Mouse (Mus musculus) intestine, embryonic 16.5 days (tissue): ENCODE measurements around the gene Nup153. TPM values are rescaled to one million over a fixed set of nuclear protein-coding genes. Genes with fewer than 3 reads are reported as not detected.

Experiments used
- ATAC-seq: fragments of 200-750 bp; cut with Nextera tagmentation; 2 replicates; pipeline ENCODE4 v1.8.0; 2017; ENCODE audit warnings: moderate TSS enrichment, moderate library complexity
- H3K27ac ChIP-seq: fragments of 300-500 bp; sonication (generic); 2 replicates; pipeline ENCODE4 v1.5.1; 2014; ENCODE audit warnings: mild to moderate bottlenecking, low read length
- H3K27me3 ChIP-seq: fragments of 300-500 bp; sonication (generic); replicated peaks from 2 replicates; pipeline ENCODE4 v1.6.1; 2014; ENCODE audit warnings: low read length, control low read depth, mixed read lengths; ENCODE audit not compliant: control insufficient read depth, insufficient read depth
- H3K36me3 ChIP-seq: fragments of 300-500 bp; sonication (generic); 2 replicates; pipeline ENCODE4 v1.6.1; 2014; ENCODE audit warnings: low read length, control low read depth; ENCODE audit not compliant: control insufficient read depth, insufficient read depth
- H3K4me1 ChIP-seq: fragments of 300-500 bp; sonication (generic); 2 replicates; pipeline ENCODE4 v1.6.1; 2014; ENCODE audit warnings: low read length, control low read depth, mixed read lengths; ENCODE audit not compliant: control insufficient read depth, insufficient read depth
- H3K4me2 ChIP-seq: fragments of 300-500 bp; sonication (generic); 2 replicates; pipeline ENCODE4 v1.6.1; 2014; ENCODE audit warnings: low read depth, low read length, control low read depth
- H3K4me3 ChIP-seq: fragments of 300-500 bp; sonication (generic); 2 replicates; pipeline ENCODE4 v1.5.1; 2014; ENCODE audit warnings: mild to moderate bottlenecking, low read length
- H3K9ac ChIP-seq: fragments of 300-500 bp; sonication (generic); 2 replicates; pipeline ENCODE4 v1.6.1; 2014; ENCODE audit warnings: low read depth, low read length
- H3K9me3 ChIP-seq: fragments of 300-500 bp; sonication (generic); 2 replicates; pipeline ENCODE4 v1.6.1; 2016; ENCODE audit warnings: low read length, control low read depth; ENCODE audit not compliant: control insufficient read depth
- WGBS: fragments of 180-500 bp; shearing (Covaris S2); extraction: QIAGEN DNeasy Blood & Tissue Kit; methylation state at CpG from one replicate; pipeline ENCODE4 v1.1.7; 2014; 5-methylcytosine and 5-hydroxymethylcytosine counted together
- polyA plus RNA-seq: library from polyadenylated mRNA; unstranded; fragments of >200 nt; fragmentation: Nextera tagmentation; extraction: Ambion mirVana; gene quantifications from 2 replicates; pipeline ENCODE4 v1.2.1, GENCODE M21; 2015

The Nup153 gene
- polyA plus RNA-seq, 1 experiment from 2014 or later = 12.1 TPM

DNA sequence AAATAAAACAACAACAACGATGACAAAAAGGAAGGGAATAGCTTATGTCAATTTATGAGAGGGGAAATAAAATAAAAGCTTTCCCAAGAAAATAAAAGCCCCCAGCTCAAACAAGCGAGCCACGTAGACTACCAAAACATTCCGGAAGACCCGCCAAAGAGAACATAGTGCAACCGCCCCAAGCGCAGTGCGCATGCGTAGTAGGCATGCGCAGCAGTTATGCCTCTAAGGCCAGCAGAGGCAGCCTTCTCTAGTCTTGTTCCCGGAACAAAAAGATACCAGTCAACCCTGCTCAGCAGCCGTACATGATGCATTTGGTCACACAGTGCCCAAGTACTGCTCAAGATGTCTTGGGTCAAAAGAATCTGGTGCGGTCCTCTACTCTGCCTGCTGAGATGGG, 30.9 kb upstream of the Nup153 start:
- no peaks in the 10 kb centered on the region for H3K9me3 ChIP-seq
- H3K27me3 ChIP-seq = no peaks in the 10 kb centered on the region
- no peaks in the 10 kb centered on the region for H3K36me3 ChIP-seq
- ATAC-seq = no peak
- WGBS = 97% methylated on average over 13 of the region's 13 CpGs
- no peak overlapping the region for H3K27ac ChIP-seq
- H3K9ac ChIP-seq = no peak overlapping the region
- H3K4me3 ChIP-seq = no peak overlapping the region
- no peaks in the 10 kb centered on the region for H3K4me1 ChIP-seq
- no peak overlapping the region for H3K4me2 ChIP-seq

DNA sequence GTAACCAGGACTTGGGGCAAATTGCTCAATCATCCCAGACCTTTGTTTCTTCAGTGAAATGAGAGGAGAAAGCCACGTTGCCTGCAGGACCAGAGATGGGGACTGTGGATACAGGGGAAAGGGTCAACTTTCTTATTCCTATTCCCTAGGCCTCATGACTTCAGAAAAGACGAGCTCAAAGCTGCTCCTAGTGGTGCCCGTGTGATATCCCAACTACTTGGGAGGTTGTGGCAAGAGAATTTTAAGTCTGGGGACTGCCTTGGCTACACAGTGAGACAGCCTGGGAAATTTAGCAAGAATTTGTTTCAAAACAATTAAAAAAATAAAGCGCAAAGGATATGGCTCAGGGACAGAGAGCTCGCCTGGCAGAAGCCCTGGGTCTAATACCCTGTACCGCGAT, 30.2 kb upstream of the Nup153 start:
- Histone ChIP-seq H3K9me3 (no peaks in the 10 kb centered on the region), H3K36me3 (no peaks in the 10 kb centered on the region), H3K27me3 (no peaks in the 10 kb centered on the region), H3K4me3 (no peak overlapping the region), H3K27ac (no peak overlapping the region), H3K4me2 (no peak overlapping the region), H3K4me1 (no peaks in the 10 kb centered on the region), H3K9ac (no peak overlapping the region)
- ATAC-seq = no peak
- WGBS = 92% methylated on average over 7 of the region's 7 CpGs

DNA sequence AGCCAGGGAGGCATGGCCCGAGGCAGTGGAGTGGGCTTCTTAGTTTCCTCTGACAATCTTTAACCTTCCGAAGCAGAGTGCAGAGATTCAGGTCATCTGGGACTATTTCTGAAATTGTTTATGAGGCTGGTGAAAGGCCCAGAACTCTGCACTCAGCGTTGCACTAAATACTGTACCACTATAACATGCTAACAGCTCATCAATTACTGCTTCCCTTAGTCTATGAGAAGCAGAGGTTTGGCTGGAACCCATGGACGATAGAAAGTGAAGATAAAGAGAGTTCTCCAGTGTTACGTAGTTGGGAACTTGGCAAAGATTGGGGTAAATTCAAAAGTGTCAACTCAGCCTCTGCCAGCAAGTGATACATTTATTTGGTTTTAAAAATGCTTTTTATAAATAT, 25.6 kb upstream of the Nup153 start:
- ATAC-seq = no peak
- Histone ChIP-seq H3K4me3 (no peak overlapping the region), H3K27me3 (no peaks in the 10 kb centered on the region), H3K9me3 (no peaks in the 10 kb centered on the region), H3K4me1 (no peaks in the 10 kb centered on the region), H3K36me3 (peaks cover 4% of the 10 kb centered on the region), H3K4me2 (no peak overlapping the region), H3K27ac (no peak overlapping the region), H3K9ac (no peak overlapping the region)
- WGBS = 80% methylated on average over 5 of the region's 5 CpGs

DNA sequence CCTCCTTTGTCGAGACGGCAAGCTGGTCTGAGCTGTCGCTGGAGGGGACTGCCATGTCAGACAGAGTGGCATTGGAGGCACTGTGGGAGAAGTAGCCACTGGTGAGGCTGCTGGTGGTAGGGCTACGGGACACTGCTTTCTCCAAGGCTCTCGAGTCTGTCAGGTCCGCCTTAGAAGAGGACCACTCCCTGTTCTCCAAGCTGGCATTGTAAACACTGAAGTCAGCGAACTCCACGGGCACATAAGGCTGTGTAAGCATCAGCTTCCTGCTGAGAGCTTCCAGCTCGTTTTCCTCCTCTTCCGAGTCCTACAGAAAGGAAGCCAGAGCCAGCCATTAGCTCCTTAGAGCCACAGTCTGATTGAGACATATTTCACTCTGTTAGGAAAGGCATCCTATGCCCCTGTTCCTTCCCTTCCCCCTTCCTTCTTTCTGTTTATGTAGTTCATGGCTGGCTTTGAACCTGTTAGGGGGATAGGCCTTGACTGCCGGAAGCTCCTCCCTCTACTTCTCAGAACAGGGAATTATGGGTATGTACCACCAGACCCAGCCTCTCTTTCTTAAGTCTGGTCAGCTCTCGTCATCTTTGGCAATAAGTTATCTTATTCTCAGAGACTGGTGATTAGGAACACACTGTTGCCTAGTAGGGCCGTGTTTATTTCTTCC, 25.0 kb upstream of the Nup153 start:
- no peak overlapping the region for H3K4me2 ChIP-seq
- WGBS = 73% methylated on average over 13 of the region's 13 CpGs
- H3K27me3 ChIP-seq = no peaks in the 10 kb centered on the region
- H3K9me3 ChIP-seq = no peaks in the 10 kb centered on the region
- peaks cover 4% of the 10 kb centered on the region for H3K36me3 ChIP-seq
- no peak overlapping the region for H3K4me3 ChIP-seq
- no peak overlapping the region for H3K27ac ChIP-seq
- no peak overlapping the region for H3K9ac ChIP-seq
- no peaks in the 10 kb centered on the region for H3K4me1 ChIP-seq
- no peak for ATAC-seq

DNA sequence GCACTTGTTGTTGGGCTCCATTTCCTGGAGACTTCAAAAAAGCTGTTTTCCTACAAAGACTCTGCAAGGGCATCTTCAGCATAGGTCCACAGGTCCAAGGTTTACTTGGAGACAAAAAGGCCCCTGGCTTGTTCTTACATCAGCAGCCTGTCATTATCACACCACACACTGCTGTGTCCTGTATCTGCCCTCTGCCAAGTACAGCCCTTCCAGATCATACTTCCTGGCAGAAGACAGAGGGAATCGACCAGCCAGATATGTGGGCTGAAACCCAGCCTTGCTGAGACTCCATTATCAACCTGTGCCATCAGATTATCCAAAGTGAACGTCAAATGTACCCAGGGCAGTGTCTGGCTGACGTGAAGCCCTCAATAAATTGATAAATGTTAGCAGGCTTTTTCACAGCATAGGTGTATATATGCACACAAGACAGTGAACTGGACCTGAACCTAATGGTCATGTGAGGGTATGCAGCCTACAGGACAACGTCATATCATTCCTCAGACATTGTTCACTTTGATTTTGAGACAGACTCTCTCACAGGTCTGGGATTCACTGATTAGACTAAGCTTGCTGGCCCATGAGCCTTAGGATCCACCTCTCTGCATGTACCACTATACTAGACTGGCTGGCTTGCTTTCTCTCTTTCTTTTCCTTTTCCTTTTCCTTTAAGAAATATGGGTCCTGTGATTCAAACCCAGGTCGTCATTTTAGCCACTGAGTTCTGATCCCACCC, 20.6 kb upstream of the Nup153 start:
- WGBS = 77% methylated on average over 5 of the region's 5 CpGs
- no peak overlapping the region for H3K27ac ChIP-seq

DNA sequence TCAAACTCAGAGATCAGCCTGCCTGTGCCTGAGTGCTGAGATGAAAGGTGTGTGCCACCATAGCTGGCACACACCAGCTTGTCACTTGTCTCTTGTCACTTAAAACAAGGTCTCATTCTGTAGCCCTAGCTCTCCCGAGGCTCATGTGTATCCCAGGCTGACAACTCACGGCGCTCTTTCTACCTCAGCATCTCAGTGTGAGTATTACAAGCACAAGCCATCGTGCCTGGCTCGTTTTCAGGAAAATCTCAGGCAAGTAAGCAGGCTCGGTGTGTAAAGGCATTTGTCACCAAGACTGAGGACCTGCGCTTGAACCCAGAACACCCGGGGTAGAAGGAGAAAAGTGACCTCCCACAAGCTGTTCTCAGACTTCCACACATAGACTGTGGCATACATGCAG, 16.1 kb upstream of the Nup153 start:
- no peak for ATAC-seq
- 78% methylated on average over 8 of the region's 8 CpGs for WGBS
- H3K4me1 ChIP-seq = no peaks in the 10 kb centered on the region
- H3K36me3 ChIP-seq = no peaks in the 10 kb centered on the region
- no peak overlapping the region for H3K4me2 ChIP-seq
- no peak overlapping the region for H3K9ac ChIP-seq
- no peak overlapping the region for H3K4me3 ChIP-seq
- no peaks in the 10 kb centered on the region for H3K27me3 ChIP-seq
- H3K9me3 ChIP-seq = no peaks in the 10 kb centered on the region
- no peak overlapping the region for H3K27ac ChIP-seq

More for the DNA sequence above, 20.6 kb upstream of the Nup153 start:
- ATAC-seq = no peak
- no peak overlapping the region for H3K4me2 ChIP-seq
- peaks cover 4% of the 10 kb centered on the region for H3K36me3 ChIP-seq
- H3K9me3 ChIP-seq = no peaks in the 10 kb centered on the region
- H3K9ac ChIP-seq = no peak overlapping the region
- no peak overlapping the region for H3K4me3 ChIP-seq
- no peaks in the 10 kb centered on the region for H3K27me3 ChIP-seq
- H3K4me1 ChIP-seq = no peaks in the 10 kb centered on the region

DNA sequence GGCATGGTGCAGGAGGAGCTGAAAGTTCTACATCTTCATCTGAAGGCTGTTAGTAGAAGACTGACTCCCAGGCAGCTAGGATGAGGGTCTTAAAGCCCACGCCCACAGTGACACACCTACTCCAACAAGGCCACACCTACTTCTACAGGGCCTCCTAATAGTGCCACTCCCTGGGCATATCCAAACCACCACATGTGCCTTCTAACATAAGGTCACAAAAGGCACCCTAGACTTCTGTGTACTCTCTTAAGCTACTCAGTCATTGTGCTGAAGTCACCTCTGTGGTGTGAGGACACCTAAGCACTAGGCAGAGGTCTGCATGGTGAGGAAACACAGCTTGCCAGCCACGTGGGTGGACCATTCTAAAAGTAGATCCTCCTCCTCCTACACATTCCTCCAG, 14.6 kb upstream of the Nup153 start:
- 66% methylated on average over 2 of the region's 2 CpGs for WGBS
- ATAC-seq = no peak

DNA sequence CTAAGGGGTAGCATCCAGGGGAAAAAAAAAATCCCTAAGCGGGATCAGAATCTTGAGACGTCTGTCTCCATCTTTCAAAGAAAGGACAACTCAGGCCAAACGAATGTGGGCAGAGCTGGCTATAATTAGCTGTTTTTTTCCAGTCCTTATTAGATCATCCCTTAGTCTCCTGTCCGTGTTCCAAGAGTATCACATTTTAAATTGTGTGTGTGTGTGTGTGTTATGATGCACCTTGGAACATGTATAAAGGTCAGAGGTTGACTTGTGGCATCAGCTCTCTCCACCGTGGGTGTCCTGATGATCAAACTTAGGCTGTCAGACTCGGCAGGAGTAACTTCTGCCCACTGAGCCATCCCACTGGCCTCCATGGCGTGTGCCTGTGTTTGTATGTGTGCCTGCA, 11.7 kb upstream of the Nup153 start:
- Histone ChIP-seq H3K4me3 (no peak overlapping the region), H3K4me1 (no peaks in the 10 kb centered on the region; the same call in 1 of the 2 replicates), H3K27me3 (no peaks in the 10 kb centered on the region), H3K27ac (no peak overlapping the region), H3K9me3 (no peaks in the 10 kb centered on the region), H3K9ac (no peak overlapping the region), H3K4me2 (no peak overlapping the region), H3K36me3 (no peaks in the 10 kb centered on the region)
- ATAC-seq = no peak
- 72% methylated on average over 7 of the region's 7 CpGs for WGBS

More for the DNA sequence above, 14.6 kb upstream of the Nup153 start:
- no peaks in the 10 kb centered on the region for H3K4me1 ChIP-seq
- no peaks in the 10 kb centered on the region for H3K27me3 ChIP-seq
- H3K9ac ChIP-seq = no peak overlapping the region
- no peaks in the 10 kb centered on the region for H3K9me3 ChIP-seq
- no peak overlapping the region for H3K27ac ChIP-seq
- H3K4me3 ChIP-seq = no peak overlapping the region
- no peak overlapping the region for H3K4me2 ChIP-seq
- no peaks in the 10 kb centered on the region for H3K36me3 ChIP-seq

DNA sequence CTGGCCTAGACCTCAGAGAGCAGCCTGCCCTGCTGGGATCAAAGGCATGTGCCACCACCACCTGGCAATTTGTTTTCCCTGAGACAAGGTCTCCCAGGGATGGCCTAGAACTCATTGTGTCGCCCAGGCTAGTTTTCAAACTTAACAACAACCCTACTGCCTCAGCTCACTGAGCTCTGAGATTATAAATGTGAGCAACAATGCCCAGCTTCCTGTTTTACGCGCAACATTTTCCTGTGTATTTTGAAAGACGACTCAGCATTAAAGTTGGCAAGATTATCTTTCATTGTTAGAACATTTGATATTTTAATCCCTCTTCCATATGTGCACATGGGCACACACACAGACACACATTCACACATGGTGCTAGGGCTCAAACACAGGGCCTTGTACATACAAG, 9.7 kb upstream of the Nup153 start:
- Histone ChIP-seq H3K36me3 (no peaks in the 10 kb centered on the region), H3K4me2 (no peak overlapping the region), H3K4me3 (no peak overlapping the region), H3K9me3 (no peaks in the 10 kb centered on the region), H3K4me1 (no peaks in the 10 kb centered on the region; the same call in 1 of the 2 replicates), H3K27me3 (no peaks in the 10 kb centered on the region), H3K27ac (no peak overlapping the region), H3K9ac (no peak overlapping the region)
- no peak for ATAC-seq
- WGBS = 78% methylated on average over 4 of the region's 4 CpGs
